Mouse (Mus musculus): ENCODE results near the gene Ccdc159.
A peak's percentile ranks its signal among the peaks of the same experiment; 100 is the strongest.

The Ccdc159 gene

GRCm38 (mm10) chr9:21927208-21927753, at the start of gene Ccdc159, which contains the start of gene Tmem205:
Gene Ccdc159, plus strand, starts transcription at chr9:21927471.
Gene Tmem205, minus strand, starts transcription at chr9:21927556.
- DNase-seq (ENCODE audit: inconsistent age in 2 of 2, low spot score in 1 of 2), result peak; percentile 98

- no peak for DNase-seq (ENCODE audit: inconsistent age in 2 of 2, low spot score in 1 of 2)
These were observed 38.0 kb upstream of the Ccdc159 start for GRCm38 (mm10) chr9:21889229-21889628.

GRCm38 (mm10) chr9:21901223-21901820, 25.9 kb upstream of the Ccdc159 start:
- DNase-seq (ENCODE audit: inconsistent age in 2 of 2, low spot score in 1 of 2), result peak; percentile 58 to 87

DNA sequence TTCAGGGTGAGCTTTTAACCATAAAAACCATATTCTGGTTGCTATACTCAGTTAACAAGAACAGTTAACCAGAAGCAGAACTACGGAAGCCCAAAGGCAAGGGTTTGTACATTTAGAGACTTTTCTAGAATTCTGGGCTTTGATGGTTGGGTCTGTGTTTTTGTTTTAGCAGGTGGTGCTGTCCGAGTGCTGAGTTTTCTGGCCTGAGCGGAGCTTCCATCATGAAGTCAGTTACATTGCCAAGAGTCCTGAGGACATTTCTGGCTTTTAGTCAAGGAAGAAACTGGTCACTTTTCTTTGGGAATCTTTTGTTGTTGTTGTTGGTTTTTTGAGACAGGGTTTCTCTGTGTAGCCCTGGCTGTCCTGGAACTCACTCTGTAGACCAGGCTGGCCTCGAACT, 23.2 kb upstream of the Ccdc159 start:
- DNase-seq (ENCODE audit: inconsistent age in 2 of 2, low spot score in 1 of 2), result no peak

GRCm38 (mm10) chr9:21908216-21908615, 19.1 kb upstream of the Ccdc159 start:
- DNase-seq (ENCODE audit: inconsistent age in 2 of 2, low spot score in 1 of 2), result no peak

DNA sequence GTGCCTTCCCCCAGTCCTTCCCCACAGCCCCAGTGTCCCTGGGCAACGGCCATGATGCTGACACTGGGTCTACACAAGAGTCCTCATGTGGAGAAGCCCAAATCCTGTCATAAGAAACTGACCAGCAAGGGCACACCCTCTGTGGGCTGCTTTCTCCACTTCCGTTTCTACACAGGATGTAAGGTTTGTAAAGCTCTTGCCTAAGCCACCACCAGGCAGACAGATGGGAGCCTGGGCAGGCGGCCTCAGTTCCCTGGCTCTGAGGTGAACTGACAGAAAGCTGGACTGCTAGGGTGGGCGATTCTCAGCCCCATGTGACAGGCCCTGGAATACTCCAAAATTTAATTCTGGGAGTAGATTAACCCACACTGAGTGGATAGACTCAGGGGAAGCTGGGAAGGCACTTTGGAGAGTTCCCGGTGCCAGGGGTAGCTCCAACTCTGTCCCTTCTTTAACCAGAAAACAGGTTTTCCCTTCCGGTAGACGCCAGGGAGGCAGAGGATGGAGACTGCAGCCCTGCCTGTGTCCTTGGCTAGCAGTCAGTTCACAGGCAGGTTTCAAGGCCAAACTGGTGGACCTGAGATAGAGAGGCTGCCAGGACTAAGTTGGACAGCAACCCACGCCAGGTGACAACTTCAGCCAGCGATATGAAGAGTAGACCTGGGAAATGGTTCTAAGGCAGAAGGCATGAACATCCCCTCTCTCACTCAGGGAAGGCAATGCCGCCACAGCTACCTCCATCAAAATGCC, 17.6 kb upstream of the Ccdc159 start:
- DNase-seq (ENCODE audit: inconsistent age in 2 of 2, low spot score in 1 of 2), result no peak

DNA sequence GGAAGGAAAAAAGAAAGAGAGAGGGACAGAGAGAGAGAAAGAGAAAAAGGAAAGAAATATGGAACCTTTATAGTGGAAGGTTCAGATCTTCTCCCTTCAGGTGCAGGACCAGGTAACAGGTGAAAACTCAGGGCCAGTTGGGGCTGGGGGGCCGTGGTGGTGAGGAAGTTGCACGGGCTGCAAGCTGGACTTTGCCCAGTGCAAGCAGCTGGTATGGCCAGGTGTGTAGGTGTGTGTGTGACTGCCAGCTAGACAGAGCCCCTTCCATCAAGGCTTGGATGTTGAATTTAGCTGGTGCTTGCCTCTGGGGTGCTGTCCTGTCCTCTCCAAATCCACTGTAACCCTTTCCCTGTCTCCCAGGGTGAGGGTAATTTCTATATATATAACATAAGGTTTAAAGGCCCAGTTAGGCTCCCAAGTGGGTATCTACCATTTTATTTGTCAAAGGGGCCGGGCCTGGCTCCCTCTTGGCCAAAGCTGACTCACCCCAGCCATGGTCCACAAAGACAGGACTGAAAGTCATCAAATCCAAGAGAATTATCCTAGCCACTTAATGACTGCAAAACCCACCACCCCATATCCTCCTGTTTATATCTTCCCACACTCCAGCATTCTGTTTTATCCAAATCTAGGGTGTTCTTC, 10.3 kb upstream of the Ccdc159 start:
- peak in 1 of 2 experiments; percentile 40 for DNase-seq (ENCODE audit: inconsistent age in 2 of 2, low spot score in 1 of 2)

DNA sequence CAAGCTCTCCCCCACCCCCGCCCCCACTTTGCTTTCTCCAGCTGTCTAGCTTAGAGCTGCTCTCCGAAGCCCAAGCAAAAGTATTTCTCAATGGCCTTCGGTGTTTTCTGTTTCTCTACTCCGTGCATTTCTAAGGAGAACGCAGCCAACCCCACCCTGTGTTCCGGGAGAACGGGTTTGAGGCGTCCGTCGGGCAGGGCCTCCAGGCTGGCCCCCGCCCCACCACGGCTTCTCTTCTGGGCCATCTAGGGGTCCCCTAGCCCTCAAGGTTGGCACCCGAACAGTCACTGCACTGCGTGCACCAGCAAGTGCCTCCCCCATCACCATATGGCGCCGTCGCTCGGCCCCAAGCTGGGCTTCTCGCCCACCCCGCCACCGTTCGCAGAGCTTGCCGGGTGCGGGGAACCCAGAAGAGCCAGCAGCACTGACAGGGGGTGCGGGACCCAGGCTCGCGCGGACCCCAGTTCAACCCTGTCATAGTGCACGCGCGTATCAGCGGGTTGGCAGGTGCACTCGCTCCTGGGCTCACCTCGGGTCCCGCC, 9.7 kb upstream of the Ccdc159 start:
- peak in 1 of 2 experiments; percentile 81 for DNase-seq (ENCODE audit: inconsistent age in 2 of 2, low spot score in 1 of 2)

DNA sequence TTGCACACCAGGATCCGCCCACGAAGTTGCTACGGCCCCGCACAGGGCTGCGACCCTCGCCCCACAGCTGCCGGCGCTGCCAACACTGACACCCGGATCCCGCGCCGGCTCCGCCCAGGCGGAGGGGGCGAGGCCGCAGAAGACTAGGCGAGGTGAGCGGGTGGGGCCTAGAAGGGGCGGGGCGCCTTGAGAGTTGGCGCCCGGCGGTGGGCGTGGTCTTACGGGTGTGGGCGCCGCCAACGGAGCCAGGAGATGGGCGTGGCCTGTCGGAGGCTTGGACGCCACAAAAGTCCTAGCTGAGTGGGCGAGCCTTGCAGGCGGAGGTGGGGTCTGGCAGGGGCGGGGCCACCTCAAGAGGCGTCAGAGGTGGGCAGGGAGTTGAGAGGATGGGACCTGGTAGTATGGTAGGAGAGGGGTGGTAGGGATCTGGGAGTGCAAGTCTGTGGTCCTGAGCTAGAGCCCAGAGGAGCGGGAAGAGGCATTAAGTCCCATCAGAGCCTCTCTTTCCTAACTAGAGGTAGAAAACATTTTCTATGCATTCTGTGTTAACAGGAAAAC, 9.2 kb upstream of the Ccdc159 start, which contains the start of gene Rab3d:
Gene Rab3d (minus strand): TSS at position 158 of the 558 bp plus-strand sequence.
- DNase-seq (ENCODE audit: inconsistent age in 2 of 2, low spot score in 1 of 2), result peak; percentile 98 to 99

- peak in 1 of 2 experiments; percentile 47 for DNase-seq (ENCODE audit: inconsistent age in 2 of 2, low spot score in 1 of 2)
These were observed 8.4 kb upstream of the Ccdc159 start for GRCm38 (mm10) chr9:21918692-21919384.

- DNase-seq (ENCODE audit: inconsistent age in 2 of 2, low spot score in 1 of 2), result peak in 1 of 2 experiments; percentile 62
These were observed 4.2 kb upstream of the Ccdc159 start for GRCm38 (mm10) chr9:21923036-21923435.

DNA sequence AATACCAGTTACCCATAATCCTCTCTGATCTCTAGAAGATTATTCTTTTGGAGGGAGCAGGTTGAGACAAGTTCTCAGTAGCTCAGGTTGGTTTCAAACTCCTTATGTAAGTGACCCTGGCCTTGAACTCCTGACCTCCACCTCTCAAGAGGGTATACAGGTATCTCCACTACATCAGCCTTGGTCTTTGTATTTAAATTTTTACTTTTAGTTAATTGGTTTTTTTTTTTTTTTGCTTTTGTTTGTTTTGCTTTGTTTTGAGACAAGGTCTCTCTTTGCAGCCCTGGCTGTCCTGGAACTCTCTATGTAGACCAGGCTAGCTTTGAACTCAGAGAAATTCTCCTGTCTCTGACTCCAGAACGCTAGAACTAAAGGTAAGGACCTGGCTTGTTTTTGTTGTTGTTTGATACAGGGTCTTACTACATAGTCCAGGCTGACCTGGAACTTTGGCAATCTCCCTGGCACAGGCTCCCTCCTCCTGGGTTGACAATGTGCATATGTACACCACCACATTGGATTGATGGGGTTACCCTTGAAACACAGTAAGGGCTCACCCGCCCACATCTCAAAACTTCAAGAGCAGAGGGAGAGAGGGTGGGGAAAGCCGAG, 3.7 kb upstream of the Ccdc159 start:
- peak in 1 of 2 experiments; percentile 50 for DNase-seq (ENCODE audit: inconsistent age in 2 of 2, low spot score in 1 of 2)

DNA sequence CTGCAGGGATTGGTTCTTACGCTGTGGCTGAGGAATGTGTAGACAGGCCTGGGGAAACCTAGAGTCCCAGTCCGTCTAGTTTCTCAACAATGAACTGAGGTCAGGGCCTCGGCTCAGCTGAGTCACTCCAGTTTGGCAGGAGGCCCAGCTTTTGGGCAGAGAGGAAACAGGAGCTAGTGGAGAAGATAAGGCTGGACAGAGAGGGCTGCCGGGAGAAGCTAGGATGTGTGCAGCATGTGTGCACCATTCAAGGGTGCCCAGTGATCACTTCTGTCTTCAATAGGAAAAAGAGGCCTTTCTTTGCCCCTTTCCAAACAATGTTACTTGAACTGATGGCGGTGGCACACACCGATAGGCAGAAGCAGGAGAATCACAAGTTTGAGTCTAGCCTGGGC, 3.2 kb upstream of the Ccdc159 start:
- peak; percentile 98 to 99 for DNase-seq (ENCODE audit: inconsistent age in 2 of 2, low spot score in 1 of 2)

DNA sequence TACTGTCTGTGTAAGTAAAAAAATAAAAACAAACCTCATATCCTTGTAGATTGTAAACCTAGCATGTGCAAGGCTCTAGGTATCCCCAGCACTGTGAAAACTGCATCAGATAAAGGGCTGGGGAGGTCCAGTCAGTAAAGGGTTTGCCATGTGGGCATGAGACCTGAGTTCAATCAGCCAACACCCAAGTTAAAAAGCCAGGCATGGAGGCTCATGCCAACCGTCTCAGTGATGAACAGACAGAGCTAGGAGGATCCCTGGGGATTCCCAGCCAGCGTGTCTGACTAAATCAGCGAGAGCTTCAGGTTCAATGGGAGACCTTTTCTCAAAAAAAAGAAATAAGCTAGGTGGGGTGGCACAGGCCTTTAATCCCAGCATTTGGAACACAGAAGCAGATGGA, 2.2 kb upstream of the Ccdc159 start:
- peak in 1 of 2 experiments; percentile 56 for DNase-seq (ENCODE audit: inconsistent age in 2 of 2, low spot score in 1 of 2)

GRCm38 (mm10) chr9:21925506-21925905, 1.8 kb upstream of the Ccdc159 start:
- DNase-seq (ENCODE audit: inconsistent age in 2 of 2, low spot score in 1 of 2), result no peak

- DNase-seq (ENCODE audit: inconsistent age in 2 of 2, low spot score in 1 of 2), result peak; percentile 80 to 93
These were observed 1.1 kb upstream of the Ccdc159 start for GRCm38 (mm10) chr9:21926155-21926554.

DNA sequence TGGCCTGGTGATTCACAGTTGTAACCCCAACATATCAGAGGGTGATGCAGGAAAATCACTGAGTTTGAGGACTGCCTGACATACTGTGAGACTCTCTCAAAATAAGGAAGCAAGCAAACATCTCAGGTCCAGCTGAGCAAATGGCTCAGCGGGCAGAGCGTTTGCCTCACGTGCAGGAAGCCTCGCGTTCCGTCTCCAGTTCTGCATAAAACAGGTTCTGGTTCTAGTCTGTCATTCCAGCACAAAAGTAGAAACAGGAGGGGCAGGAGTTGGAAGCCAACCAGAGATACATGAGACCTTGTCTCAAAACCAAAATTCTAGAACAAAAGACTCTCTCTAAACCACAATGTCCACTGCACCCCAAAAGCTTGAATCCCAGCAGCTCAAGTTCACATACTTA, 487 bp upstream of the Ccdc159 start:
- no peak for DNase-seq (ENCODE audit: inconsistent age in 2 of 2, low spot score in 1 of 2)

DNA sequence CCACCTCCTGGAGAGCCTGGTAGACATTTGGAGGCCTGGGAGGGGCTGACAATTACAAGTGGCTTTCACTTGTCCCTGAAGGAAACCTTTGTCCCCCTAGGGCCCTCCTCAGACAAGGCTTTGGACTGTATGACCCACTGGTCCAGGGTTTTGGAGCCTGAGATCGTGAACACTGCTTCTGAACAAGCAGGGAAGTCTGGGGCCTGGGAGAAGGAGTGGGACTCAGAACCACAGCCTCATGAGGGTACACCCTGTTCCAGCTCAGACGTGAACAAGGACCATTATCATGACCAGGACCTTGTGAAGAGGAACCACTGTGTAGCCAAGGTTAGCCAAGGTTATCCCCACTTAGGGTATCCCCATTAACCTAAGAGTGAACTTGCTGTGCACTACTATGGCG, 1.9 kb downstream of the Ccdc159 start:
- DNase-seq (ENCODE audit: inconsistent age in 2 of 2, low spot score in 1 of 2), result no peak

- no peak for DNase-seq (ENCODE audit: inconsistent age in 2 of 2, low spot score in 1 of 2)
These were observed 4.7 kb downstream of the Ccdc159 start for GRCm38 (mm10) chr9:21932006-21932405.

All from adrenal gland, adult (tissue).